Mouse (Mus musculus): ENCODE measurements around the gene Selenoi. TPM values are rescaled to one million over a fixed set of nuclear protein-coding genes. Genes with fewer than 3 reads are reported as not detected.
A peak's percentile ranks its signal among the peaks of the same experiment; 100 is the strongest.

Selenoi gene
- total RNA-seq, 1 experiment from 2014 or later: 22.7 TPM

DNA sequence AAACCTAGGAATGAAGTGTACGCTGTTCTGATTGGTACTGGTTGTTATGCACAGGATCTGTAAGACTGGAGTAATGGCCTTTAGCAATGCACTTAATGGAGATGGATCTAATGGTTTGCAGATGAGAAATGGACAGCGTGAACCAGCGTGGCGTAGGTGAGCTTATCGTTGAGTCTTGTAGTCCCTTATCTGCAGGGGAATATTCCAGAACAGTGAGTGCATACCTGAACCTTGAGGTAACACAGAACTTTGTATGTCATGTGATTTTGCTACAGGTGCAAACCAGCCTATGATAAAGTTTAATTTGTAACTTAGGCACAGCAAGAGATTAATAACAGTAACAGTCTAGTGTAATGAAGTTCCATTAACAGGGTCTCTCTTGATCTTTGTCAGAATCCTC is 6.2 kb downstream of the Selenoi start:
- no peak for DNase-seq

DNA sequence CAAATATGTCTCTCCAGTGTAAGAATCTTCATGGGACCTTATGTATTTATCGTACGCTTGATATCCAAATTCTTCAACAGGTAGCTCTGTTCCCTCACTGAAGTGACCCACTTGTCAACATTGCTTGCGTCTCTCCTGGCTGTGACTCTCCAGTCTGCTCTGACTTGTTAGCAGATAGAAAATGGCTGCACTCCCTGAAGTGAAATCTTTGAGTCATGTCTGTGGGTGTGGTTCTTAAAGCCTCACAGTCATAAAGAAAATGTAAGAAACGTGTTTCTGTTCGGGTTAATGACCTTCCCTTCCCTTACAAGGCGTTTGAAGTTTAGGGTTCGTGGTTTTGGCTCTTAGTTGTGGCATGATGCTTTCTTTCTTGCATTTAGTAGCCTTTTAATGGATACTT is 8.2 kb downstream of the Selenoi start:
- no peak for DNase-seq

- no peak for DNase-seq
Observed at GRCm38 (mm10) chr5:30242410-30242809, 10.0 kb downstream of the Selenoi start.

GRCm38 (mm10) chr5:30243741-30244140 is 11.4 kb downstream of the Selenoi start:
- DNase-seq: no peak

GRCm38 (mm10) chr5:30245861-30246416 is 13.6 kb downstream of the Selenoi start:
- DNase-seq: no peak

DNA sequence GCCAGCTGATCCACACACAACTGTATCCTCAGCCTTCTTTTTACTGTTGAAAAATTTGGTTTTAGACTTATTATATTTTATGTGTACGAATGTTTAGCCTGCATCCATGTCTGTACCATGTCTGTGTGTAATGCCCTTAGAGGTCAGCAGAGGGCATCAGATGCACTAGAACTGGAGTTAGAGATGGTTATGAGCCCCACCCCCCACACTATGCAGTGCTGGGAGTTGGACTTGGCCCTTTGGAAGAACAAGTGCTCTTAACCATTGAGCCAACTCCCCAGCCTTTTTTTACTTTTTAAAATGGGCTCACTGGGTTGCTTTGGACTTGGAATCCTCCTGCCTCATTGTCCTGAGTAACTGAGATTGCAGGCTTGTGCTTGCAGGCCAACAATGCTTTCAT is 15.3 kb downstream of the Selenoi start:
- no peak for DNase-seq

- DNase-seq: no peak
Observed at GRCm38 (mm10) chr5:30255567-30256354, 23.4 kb downstream of the Selenoi start.

DNA sequence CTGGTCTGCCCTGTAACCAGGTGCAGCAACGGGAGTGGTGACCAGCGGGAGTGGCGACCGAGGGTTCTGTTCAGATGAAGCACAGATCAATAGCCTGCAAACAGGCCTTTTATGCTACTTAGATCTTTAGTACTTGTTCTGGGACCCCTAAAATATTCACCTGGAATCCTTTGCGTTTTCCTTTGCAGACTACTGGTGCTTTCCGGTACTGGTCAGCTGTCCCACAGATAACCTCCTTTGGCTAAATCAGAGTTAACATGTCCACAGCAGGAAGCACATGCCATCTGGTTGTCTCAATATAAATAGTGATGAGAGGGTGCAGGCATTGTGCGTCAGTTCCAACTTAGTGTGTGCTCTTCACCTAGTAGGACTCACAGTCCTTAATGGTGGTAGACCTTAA is 26.4 kb downstream of the Selenoi start:
- DNase-seq: no peak

GRCm38 (mm10) chr5:30270571-30271190 is 38.3 kb downstream of the Selenoi start:
- DNase-seq: no peak

DNA sequence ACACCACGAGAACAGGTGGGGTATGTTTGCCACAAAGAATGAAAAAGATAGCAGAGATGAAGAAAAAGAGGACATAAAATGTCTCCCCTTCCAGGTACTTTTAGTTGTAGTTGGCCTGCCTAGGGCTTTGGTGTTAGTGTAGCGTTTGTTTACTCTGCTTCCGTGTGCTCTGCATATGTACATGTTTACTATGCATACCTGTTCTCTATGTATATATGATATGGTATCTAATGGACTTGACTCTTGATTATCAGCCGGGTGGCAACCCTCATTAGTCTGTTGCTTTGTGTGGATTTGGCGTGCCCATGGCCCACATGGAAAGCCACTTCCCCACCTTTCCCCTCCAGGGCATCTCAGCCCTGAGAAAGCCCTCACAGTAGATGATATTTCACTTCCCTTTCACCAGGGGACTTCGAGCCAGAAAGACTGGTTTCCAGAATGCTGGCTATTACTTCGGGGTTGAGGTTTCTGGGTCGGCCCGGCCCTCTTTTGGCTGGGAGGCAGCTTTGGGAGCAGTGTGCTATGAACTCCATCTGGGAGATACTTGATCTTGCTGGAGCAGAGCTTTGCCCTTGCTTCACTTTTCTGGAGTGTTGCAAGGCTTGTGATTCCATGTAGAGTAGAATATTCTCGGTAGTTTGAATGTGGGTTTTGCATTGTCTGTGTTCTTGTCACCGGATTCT is 39.4 kb downstream of the Selenoi start:
- DNase-seq: peak; percentile 9

GRCm38 (mm10) chr5:30276361-30276760 is 44.0 kb downstream of the Selenoi start:
- no peak for DNase-seq

GRCm38 (mm10) chr5:30278952-30279351 is 46.6 kb downstream of the Selenoi start:
- no peak for DNase-seq

- DNase-seq: no peak
Observed at GRCm38 (mm10) chr5:30279446-30279845, 47.1 kb downstream of the Selenoi start.

DNA sequence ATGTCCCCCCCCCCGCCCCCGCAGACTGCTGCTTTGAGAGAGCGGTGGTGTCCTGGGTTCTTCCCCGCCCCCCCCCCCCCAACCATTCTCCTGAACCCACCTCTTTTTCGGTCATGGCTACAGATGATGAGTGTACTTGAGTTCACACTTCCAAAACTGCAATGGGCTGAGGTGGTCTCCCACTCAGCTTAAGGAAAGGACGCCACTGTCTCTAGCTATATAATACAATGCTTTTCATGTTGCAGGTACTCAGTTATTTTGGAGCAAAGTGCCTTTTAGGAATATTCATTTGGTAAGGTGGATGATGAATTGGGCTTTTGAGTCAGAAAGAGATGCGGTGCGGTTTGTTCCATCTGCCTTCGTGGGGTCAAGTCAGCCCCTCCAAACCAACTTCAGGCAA is 48.5 kb downstream of the Selenoi start:
- DNase-seq: no peak

- peak; percentile 23 for DNase-seq
Observed at GRCm38 (mm10) chr5:30281291-30281732, 48.9 kb downstream of the Selenoi start, which contains the start of gene Drc1. Gene Drc1, plus strand, starts transcription at chr5:30281388.

- DNase-seq: no peak
Observed at GRCm38 (mm10) chr5:30285944-30286799, 53.8 kb downstream of the Selenoi start.

DNA sequence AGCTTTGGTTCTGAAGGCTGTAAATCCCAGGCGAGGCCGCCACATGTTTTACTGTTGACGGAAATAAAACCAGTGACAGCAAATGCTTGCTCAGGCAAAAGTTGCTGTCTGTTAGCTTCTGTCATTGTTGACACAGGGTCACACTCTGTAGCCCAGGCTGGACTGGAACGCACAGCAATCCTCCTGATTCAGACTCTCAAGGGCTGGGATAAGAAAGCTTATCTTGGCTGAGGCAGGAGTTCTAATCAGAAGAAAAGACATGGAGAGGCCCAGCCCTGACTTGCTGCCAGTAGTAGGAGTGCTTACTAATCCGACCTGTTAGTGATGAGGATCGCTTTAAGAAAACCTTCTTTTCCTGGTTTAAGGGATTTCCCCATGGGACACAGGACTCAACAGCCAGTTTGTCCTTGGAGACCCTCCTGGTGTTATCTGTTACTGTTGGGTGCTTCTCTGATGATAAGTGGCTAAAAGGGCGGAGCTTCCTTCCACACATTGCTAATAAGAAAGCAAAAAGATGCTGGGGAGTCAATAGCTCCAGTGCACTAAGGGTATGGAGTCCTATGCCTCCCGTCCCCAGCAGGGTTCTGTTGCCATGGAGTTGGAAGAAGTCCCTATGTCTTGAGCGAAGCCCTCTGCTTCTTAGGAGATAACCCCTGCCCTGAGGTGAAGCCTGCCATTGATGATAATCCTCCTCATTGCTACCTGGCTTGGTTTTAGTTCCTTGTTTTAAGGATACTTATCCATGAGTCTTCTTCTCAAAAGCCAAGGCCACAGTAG is 54.9 kb downstream of the Selenoi start:
- no peak for DNase-seq

Measured in adrenal gland, postnatal 25 days (tissue).